Mouse (Mus musculus) spleen, postnatal 4 days (tissue): ENCODE data around the gene Trabd2b.

ENCODE experiments used
- DNase-seq, 2 experiments: peaks; one replicate each; pipeline ENCODE4 v3.0.0; 2022; ENCODE audit warnings: low spot score in 2 of 2

Trabd2b gene

DNA sequence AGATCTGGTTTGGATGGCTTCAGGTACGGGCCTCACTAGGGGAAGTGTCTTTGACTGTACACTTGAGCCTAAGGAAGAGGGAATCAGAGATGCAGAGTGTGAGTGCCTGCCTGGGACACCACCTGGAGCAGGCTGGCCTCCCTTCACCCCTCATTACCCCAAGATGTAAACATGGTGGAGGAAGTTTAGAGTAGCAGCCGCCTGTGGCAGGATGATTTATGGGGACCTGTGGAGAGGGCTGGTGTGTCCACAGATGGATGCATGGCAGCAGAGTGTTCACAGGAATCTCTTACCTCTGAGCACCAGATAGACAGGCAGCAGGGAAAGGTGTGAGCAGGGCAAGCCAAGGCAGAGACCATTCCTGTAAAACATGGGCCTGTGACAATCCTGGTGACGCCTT lies 199.1 kb downstream of the Trabd2b start:
- no peak for DNase-seq

DNA sequence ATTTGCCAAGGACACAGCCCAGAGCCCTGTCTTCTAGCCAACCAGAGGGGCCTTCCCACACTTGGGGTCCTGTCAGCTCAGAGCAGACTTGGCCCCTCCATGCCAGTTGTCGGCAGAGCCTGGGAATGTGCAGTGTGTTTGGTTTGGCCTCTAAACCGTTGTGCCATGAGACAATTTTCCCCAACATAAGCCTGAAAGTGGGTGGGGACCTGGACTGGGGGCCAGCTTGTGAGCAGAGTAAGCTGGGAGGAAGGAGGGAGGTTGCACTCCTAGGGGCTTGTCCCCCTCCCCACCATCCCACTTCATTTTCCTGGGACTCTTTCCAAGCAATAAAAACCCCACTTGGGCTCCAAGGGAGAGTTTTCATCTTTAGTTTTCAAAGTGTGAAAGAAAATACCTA lies 201.3 kb downstream of the Trabd2b start:
- DNase-seq = no peak

- no peak for DNase-seq
These were observed 202.8 kb downstream of the Trabd2b start for GRCm38 (mm10) chr4:114609297-114609696.

DNA sequence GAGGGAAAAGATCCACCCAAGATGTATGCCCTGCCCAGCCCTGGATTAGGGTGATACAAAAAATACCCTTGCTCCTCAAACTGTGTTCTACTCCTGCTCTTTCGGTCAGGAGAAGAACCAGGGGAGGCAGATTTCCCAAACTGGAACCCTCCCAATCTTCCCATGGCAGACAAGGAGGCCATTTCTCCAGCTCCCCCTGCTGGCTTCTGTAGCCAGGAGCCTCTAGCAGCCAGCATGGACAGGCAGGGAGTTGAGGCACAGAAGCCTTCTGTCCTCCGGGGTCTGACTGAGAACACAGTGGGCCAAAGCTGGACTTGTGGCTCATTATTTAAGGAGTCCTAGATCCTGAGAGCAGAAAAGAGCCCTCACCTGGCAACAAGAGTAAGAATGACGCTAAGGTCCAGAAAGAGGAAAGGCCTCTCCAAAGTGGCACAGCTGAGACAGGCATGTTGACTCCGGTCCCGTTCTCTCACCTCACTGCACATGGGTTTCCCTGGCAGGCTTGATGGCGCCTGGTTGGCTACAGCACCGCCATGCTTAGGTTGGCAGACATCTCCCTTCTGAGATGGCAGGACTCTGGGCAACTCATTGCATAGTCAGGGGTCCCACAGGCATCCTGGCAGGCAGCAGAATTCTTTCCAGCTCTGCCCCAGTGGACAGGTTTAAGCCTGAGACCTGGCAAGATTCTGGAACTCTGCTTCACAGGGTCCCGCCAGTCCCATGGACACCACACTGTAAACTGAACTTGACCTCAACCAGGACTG lies 204.8 kb downstream of the Trabd2b start:
- DNase-seq = no peak

DNA sequence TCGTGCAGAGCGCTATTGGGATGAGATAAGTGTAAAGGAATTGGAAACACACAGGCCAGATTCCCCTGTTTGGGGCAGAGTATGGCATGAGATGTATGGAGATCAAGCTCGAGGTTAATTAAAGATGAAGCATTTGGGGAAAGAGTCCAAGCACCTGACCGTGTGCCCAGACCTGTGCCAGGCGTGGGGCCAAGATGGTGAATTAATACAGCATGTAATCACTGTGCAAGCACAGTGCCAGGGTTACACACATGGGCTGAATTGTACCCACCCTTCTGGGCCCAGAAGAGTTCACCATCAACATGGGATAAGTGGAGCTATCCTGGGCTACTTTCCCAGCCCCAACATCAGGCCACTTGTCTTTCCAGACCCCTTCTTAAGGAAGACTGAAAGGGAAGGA lies 205.5 kb downstream of the Trabd2b start:
- no peak for DNase-seq

GRCm38 (mm10) chr4:114612827-114613226 lies 206.3 kb downstream of the Trabd2b start:
- DNase-seq = no peak

- no peak for DNase-seq
These were observed 207.6 kb downstream of the Trabd2b start for GRCm38 (mm10) chr4:114614086-114614485.

- no peak for DNase-seq
These were observed 209.2 kb downstream of the Trabd2b start for GRCm38 (mm10) chr4:114615765-114616164.

GRCm38 (mm10) chr4:114622929-114623328 lies 216.4 kb downstream of the Trabd2b start:
- no peak for DNase-seq

GRCm38 (mm10) chr4:114624114-114624910 lies 217.8 kb downstream of the Trabd2b start:
- no peak for DNase-seq

GRCm38 (mm10) chr4:114625357-114625756 lies 218.8 kb downstream of the Trabd2b start:
- no peak for DNase-seq

GRCm38 (mm10) chr4:114625920-114626319 lies 219.4 kb downstream of the Trabd2b start:
- DNase-seq = no peak

DNA sequence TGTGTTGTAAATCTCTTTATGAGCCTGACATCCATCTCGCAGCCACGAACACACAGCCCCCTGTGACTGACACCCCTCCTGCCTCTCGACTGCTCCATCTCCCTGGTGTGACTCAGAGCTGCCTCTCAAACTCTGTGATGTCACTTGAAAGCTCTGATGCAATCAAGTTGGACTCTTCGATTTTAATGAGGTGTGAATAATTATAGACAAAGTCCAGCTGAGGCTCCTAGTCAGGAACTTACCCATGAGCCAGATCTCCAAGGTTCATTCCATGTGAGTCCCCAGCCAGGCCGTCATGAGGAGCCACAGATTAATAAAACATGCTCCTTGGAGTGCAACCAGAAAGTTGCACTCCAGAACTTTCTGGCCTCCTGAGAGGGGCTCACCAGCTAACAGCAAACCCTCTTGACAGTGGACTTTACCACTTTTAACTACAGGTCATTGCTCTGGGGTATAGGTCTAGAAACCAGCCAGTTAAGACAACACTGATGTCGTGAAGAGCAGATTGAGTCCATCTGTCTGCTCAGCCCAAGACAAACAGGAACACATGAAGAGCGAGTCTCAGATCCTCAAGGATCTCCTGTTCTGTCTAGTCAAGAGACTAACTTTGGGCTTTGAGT lies 221.3 kb downstream of the Trabd2b start:
- no peak for DNase-seq

DNA sequence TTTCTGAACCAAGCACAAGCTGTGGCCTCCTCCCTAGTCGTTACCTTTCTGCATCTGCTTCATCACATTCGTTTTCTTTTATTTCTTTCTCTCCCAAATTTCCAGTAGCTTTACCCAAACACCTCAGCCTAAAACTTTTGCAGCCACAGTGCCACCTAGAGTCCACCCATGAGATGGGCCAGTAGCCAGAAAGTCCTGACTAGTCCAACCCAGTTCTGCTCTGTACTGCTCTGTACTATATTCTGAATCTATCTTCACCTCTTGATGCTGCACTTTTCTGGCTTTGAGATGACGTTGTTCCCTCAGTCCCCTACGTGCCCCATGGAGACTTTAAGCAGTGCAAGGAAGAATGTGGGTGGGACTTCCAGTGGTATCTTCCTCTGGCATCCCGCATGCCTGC lies 229.4 kb downstream of the Trabd2b start:
- no peak for DNase-seq

DNA sequence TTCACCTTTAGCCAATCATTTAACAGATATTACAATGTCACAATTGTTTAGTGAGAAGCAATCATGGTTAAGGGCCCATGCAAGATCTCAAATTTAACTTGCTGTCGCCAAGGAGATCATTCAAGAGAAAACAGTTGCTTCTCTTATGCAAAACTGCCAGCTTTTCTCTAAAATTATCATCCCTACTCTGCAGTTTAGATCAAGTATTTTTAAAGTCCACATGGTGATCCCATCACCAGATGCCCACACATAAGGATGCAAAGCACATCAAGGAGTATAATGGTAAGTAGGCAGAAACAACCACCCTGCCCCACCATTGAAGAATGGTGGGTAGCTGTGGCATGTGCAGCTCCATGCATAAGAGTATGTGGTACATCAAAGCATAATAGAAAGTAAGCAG lies 229.8 kb downstream of the Trabd2b start:
- no peak for DNase-seq

DNA sequence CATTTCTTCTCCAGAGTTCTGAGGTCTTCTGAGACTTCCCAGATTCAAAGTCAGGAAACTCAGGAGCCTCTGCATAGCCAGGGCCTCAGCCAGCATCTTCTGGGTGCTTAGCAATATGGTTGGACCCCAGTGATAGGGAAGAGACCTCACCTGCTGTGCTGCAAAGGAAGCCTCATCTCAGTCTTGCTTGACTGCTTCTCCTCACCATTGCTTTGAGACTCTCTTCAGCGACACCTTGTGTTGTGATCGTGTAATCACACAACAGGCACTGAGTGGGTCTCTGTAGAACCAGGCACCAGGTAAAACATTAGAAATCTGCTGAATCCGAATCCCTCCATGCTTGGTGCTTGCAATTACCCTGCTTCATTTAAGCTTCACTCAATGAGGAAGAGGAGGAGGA lies 230.6 kb downstream of the Trabd2b start:
- no peak for DNase-seq

DNA sequence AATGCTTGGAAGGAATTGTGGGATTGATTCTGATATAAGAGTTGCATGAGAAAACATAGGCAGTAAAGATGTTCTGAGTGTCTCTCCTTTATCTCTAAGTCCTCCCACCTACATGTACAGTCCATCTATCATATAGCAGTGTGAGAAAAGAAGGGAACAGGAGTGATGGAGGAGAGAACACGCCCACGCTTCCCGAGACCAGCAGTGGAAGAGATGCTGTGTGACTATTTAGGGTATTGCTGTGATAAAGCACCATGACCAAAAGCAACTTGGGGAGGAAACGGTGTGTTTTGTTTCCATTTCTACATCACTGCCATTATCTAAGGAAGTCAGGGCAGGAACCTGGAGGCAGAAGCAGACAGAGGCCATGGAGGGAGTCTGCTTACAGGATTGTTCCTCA lies 235.9 kb downstream of the Trabd2b start:
- no peak for DNase-seq

DNA sequence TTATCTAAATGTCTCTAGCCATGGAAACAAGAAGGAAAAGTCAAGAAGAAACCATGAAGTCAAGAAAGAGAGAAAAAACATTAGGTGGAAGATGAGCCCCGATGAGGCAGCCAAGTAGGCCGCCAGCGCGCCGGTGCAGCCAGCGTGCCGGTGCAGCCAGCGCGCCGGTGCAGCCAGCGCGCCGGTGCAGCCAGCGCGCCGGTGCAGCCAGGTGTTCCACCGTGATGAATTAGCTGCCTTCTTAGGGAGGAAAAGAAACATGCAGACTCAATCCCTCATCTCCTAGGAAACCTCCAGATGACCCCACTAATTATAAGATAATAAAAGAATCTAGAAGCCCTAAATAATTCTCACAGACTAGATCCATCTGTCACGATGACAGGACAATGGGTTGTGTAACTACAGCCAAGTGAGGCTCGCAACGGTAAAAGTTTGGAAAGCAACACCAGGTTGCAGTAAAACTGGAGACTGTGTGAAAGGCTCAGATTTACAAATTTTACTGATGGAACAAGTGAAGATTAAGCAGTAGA lies 237.2 kb downstream of the Trabd2b start:
- DNase-seq = no peak

DNA sequence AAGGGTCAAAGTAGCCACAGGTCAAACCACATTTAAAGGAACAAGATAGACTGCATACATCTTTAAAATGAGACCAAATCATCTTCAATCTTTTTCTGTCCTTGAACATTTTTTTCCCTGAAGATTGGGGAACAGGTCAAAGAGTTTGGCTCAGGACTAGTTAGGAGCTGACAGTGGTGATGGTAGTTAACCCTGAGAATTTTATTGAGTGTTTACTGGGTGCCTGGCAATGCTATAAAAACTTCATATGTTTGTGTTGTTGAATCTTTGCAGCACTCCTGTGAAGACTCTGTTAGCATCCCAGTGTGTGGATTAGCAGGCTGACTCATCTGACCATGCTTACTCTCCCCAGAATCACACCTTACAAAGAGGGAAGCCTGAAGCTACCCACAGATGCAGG lies 238.8 kb downstream of the Trabd2b start:
- no peak for DNase-seq

- DNase-seq = no peak
These were observed 240.5 kb downstream of the Trabd2b start for GRCm38 (mm10) chr4:114646825-114647681.

DNA sequence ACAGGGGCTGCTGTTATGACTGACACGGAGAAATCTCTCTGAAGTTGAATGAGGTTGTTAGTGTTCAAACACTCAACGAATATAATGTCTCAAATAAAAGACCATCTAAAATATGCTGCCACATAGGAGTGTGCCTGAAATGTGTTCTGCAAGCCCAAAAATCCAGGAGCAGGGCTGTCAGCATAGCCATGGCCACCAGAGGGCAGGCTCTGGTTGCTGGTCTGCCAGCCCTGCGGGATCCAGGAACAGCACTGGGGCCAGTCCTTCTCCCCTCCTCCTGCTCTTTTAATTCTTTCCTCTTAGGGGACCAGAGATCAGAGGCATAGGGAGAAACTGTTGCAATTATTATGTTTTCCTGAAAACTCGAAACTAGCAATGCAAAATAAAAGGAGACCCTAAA lies 241.2 kb downstream of the Trabd2b start:
- DNase-seq = peak; percentile 43 to 82
